Mouse (Mus musculus): ENCODE results near the gene Brinp2.

Brinp2 gene

DNA sequence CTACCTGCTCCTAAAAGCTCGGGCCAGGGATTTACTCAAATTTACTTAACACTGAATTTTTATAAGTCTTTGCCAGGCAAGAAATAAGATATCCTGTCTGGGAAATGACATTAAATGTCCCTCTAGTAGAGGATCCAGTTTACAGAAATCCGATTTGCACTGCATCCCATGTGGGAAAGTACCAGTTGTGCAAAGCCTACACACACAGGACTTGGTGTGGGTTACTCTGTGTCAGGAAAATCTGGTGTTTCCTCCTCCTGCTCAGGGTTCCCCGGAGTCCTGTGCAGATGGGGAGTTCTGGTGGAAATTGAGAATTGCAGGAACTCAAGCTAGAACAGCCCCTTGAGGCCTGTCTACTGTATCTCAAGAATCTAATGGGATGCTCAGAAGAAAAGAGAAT lies 70.9 kb downstream of the Brinp2 start:
- no peak for DNase-seq

DNA sequence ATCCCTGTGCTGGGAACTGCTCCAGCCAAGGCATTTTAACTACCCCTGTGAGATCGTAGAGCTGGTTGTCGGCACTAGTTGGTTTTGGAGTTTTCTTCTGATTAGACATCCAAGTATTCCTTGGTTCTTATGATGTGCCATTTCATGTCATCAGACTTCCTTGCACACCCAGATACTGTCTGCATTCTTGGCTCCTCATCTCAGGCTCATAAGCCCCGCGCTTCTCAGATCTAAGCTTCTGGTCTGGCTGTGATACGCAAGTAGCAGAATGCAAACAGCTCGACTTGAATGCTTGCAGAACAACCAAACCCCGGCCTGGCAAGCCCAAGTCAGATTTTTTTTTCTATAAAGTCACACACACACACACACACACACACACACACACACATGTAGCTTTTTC lies 72.3 kb downstream of the Brinp2 start:
- no peak for DNase-seq

DNA sequence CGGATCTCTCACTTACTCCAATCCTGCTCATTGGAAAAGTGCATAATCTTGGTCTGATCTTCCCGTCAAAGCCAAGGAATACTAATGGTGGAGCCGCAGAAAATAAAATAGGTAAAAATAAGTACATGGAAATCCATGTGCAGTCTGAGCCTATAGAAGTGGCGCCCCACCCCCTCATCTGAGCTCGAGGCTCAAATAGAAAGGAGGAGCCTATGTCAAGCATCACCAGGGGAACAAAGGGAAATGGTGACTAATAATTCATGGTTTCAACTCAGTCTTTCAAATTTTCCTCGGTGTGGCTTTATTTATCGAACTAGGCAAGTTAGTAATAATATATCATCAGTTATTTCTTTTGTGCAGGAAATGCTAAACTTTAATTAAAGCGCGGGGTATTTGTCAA lies 84.1 kb downstream of the Brinp2 start:
- no peak for DNase-seq

DNA sequence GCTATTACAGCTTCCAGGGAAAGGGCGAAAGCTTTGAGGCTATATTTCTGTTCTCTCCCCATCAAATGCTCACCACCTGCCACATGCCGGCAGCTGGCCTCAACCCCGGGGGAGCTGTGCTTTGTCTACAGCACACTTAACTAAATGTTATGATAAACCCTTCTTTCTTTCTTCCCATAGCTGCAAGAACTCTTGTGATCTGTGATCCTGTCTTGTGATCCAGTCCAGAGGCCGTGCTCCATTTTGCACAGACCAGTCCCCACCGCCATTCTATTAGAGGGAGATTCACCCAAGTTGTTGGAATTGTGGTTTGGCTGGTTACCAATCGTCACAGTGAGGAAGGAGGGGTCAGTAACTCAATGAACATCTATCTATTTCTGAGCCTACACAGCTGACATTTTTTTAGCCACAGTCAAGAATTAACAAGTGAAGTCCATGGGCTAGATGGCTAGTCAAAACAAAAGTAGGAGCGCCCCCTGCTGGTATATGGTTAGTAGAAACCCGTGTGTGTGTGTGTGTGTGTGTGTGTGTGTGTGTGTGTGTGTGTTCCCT lies 89.0 kb downstream of the Brinp2 start:
- DNase-seq: peak; percentile 3 to 38

DNA sequence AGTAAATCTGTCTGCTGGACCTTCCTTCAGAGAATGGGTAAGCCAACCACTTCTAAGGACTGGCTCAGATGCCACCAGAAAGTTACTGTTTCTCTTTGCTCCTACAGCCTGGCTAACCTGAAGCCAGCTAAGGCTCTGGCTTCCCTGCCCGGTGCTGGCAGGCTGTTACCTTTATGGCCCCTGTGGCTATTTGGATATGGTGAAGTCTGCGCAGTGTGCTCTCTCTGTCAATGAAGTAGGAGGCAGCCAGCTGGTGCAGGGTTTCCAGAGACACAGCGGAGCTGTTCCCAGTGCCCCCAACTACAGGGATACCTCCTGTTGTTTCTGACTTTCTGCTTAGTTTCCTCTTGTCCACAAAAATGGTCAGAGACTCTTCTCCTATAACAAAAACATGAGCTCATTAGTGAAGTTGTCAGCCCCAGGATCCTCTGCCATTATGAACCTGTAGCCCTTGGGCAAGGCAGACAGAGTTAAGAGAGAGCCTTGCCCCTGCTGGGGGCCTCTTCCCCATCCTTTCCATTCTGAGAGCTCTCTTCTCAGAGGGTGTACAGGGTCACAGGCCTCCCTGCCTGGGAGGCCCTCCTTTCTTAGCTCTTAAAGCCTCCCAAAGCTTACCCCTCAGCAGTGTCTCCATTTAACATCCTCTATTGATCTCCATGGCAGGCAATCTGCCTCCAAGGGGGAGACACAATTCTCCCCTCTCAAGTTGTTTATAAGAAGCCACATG lies 89.7 kb downstream of the Brinp2 start:
- no peak for DNase-seq

DNA sequence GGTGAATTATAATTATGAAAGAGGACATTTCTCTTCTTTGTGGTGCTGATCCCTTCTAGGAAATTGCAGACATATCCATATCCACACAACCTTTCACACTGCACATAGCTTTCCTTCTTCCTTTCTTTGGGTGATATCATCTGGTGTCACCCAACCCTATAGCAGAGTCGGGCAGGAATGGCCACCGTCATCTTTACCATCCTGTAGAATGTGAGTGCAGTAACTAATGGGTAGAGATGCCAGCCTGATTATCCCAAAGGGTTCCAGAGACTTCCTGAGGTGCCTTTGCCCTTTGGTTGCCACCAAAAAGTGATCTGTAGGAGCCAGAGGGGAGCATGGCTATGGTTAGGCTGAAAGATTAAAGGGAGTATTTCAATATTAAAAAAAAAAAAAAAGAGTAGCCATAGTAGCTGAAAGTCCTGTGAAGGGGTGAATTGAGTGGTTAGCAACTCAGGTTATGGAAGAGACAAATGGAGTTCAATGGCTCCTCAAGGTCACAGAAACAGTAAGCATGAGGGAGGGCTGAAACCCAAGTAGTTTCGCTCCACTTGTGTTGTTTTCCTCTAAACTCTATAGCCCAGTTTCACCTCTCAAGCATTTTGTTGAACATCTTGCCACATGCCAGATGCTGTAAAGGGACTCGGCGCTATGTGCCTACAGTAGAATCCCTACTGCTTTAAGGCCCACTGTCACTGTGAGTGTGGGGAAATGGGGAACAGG lies 96.5 kb downstream of the Brinp2 start:
- DNase-seq: no peak

DNA sequence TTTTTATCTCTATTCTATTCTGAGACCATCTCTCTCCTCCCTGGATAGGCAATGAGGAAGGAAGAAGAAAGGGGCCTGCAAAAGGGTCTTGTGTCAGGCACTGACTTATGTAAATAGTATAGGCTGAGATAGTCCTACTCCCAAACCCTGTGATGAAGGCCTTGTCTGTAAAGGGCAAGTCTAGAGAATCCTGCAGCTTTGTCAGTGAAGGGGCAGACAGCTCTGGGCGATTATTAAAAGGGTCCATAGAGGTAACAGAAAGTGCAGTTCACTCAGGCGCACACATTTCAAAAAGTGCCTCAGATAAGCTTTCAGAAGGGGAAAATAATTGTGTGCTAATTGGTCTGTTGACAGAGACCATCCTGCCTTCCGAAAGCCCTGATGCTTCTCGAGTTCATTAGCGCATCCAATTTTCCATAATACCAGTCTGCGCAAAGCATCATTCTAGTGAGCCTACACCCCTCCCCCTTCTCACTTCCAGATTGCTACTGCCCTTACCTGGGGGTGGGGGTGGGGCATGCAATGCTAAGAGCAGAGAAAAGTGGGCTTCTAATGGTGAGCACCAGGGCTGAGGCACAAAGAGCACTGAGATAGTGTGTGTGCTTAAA lies 97.3 kb downstream of the Brinp2 start:
- DNase-seq: no peak

DNA sequence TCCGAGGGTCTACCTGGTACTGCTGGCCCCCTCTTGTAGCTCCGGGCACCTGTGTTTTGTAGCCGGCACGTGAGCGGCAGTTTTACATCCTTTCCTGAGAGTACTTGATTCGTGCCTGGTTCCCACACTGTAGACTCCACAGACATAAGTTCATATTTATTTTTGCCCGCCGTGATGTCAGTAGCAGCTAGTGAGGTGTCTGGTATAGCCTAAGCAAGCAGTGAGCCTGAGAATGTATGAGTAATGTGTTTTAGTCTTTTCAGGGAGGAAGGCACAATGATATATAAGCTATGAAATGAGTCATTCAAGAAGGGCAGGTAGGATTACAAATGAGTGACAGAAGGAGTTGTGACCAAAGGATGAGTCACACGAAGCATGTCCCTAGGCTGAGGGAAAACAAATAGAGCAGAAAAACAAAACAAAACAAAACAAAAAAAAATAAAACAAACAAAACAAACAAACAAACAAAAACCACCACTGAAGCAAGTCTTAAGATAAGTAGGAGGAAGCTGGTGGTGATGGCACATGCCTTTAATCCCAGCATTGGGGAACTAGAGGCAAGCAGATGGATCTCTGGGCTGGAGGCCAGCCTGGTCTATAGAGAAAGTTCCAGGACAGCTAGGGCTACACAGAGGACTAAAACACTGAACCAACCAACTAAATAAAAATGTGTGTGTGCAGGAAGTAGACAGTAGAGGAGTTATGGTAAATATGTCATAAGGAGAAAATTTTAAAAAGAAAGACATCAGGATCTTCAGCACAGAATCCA lies 100.0 kb downstream of the Brinp2 start:
- no peak for DNase-seq

DNA sequence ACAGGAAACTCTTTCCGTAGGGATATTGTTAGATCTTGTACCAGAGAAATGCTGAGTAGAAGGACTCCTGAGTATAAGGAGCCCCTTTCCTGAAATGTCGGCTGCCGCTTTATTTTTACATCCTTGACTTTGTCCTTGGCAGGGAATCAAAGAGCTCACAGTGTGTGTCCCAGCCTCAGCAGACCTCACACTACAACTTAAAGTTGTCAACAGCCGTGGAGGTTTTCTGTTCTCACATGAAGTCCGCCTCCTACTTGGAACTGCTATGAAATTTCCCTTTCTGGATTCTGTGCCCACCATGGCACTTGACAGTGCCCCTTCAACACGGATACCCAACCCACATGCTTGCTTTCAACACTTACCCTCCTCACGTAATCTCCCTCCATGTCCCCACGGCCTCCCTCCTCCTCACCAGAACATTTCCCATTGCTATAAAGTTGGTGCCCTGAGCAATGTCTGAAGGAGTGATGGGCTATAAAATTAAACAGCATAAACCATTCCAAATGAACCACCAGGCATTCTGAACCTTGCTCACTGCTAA lies 103.4 kb downstream of the Brinp2 start:
- no peak for DNase-seq

DNA sequence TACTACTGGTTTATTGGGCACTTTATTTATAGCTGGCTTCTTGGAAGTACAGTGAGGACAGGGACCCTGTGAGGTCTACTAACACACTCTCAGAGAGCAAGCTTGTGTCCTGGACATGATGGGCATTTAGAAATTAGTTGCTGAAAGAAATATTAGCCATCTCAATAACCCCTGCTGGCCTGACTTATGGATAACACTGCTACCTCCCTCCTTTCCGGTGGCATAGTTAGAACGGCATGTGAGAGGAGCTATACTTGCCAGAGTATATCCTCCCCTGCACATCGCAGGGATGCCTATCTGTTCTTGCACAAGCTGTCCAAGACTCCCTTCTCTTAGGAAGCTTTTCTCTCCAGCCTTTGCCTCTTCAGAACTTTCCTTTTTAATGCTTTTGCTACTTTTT lies 107.9 kb downstream of the Brinp2 start:
- DNase-seq: no peak

DNA sequence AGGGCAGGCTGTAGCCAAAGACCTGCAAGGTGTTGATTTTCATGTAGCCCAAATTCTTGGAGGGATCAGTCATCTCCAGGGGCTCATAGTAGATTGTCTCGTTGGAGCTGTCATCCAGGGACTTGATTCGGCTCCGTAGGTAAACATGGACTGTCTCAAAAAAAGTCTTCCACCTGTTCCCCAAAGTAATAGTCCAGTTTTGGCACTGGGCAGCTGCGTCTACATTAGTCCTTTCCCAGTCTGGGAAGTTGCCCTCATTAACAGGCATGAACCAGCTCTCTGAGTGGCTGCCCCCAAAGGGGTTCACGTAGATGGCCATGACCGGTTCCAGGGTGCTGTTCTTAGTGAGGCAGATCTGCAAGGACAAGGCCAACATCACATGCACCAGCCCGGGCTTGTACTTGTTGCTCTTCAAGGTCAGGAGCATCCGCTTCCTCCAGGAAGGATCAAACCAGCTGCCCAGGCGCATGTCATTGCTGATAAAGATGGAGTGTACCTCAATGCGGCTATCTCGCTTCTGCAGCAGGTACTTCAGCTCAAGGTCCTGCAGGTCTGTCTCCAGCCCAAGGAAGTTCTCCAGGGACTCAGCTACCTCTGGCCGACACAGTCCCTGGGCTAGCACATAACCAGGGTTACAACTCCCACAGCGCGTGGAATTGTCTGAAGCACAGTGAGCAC lies 109.5 kb downstream of the Brinp2 start:
- no peak for DNase-seq

DNA sequence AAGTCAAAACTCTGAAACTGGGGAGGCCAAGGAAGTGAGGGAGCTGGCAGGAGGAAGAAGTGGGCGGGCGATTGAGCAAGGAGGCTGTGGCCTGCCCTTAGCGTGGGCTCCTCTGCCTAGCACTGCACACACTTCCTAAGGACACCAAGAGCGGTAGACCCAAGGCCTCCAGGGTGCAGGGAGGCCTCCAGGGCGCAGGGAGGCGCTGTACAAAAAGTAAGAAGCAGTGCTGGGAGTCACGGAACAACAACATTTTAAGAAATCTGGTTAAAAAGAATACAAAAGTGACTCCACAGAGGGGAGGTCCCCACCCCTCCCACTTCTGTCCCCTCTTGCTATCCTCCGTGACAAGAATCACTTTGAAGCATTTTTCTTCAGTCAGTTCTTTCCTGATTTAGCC lies 110.6 kb downstream of the Brinp2 start:
- DNase-seq: no peak

DNA sequence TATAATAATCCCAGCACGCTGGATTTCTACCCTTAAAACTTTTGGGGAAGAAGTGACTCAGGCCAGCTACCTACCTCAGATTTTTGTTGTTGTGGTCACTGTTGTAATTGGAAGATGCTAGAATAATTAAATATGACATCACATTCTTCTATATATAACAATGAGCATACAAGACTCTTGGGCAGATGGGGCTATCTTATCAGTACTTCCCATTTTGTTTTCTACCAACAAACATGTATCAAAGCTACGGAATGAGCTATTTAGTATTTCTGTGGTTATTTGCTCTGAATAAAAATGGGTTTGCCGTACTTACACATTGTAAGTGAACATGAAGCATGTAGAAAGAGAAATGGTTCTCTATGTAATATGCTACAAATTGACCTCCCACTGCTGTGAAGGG lies 112.1 kb downstream of the Brinp2 start:
- no peak for DNase-seq

DNA sequence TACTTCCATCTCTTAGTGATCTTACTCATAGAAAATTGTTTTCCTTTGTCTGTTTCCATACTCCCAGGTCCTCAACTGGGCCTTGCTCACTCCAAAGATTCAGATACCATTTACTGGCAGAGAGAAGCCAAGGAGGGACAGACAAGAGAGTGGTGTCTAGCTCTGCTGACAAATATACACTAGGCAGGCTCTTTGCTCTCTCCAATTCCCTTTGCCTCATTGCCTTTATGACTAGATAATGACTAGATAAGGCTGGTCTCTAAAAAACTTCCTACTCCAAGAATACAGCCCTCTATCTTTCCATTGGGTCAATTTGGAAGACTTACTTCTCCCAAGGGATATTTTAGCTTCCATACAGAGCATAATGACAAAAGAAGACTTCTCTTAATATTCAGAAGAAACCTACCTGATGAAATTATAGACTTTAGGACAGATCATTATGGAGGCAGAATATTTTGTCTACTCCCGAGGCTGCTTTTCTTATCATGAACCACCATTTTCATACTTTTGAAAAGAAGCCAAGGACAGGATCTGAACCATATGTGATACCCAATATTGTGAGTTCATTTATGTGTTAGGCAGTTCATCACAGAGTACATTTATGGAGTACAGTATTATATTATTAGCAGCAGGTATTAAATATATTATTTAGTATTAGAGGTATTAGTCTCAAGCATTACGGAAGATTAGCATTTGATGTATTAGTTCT lies 114.1 kb downstream of the Brinp2 start:
- no peak for DNase-seq

DNA sequence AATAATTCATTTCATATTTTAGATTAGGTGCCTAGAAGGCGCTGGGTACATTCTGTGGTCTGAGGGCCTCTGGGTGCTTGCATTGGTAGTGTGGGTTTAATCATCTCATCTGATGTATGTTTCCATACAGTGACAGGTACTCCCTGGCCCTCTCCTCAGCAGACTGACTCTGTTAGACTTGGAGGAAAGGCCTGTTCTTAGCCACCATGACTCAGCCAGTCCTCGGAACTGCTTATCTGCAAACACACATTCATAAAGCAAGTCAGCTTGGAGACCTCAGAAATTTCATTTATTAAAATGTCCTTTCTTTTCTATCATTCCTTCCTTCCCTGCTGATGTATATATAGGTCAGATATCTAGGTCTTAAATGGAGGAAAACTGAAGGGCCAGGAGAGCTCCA lies 116.3 kb downstream of the Brinp2 start:
- no peak for DNase-seq

DNA sequence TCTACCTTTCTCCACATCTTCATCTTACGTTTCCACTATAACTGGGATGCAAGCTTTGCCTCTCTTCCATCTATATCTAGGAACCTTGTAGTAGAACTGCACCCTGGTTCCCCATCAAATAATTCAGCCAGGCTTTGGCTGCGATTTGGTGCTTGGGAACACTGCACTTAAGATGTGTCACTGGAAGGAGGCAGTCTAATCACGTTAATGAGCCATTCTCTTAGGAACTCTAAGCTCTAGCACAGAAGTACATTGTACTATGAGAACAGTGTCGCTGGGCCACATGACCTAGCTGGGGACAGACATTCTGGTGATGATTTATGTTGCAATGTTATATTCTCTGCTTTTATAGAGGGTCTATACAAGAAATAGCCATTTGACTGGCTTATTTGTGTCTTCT lies 117.4 kb downstream of the Brinp2 start:
- DNase-seq: no peak

DNA sequence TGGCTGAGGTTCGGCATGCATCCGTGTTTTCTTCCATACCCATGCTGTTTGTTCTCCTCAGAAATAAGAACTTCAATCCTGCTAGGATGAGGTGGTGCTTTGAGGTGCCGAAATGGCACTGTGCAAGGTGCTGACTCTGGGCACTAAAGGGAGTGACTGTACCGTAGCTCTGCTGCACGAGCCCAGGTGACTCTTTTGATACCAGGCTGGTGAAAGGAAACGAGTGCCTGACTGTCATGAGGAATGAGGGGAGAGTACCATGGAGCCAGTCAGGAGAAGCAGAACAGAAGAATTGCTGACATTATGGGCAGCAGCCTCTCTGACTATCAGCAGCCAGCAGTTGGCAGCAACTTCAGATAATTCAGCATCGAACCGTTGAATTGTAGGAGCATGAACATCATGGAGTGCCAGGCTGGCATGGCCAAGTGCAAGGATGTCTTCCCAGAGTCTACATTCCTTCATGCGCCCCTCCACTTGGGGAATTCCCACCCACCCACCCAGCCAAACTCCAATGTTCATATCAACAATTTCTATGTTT lies 127.4 kb downstream of the Brinp2 start:
- DNase-seq: no peak

DNA sequence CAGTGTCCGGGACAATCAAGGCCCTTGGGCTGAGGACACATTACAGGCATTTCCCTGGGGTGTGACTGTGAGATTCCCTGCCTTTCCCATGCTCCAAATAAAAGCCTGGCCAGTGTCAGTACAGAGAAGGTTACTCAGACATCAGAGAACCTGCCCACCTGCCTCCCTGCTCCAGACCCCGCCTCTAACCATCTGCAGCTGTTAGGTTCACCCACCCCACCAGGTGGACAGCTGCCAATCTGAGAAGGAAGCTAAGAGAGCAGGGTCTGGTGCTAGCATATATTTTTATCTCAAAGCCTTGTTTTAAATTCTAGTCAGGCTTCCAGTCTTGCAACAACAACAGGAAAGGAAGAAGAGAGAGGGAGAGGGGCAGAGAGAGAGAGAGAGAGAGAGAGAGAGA lies 128.9 kb downstream of the Brinp2 start:
- DNase-seq: no peak

DNA sequence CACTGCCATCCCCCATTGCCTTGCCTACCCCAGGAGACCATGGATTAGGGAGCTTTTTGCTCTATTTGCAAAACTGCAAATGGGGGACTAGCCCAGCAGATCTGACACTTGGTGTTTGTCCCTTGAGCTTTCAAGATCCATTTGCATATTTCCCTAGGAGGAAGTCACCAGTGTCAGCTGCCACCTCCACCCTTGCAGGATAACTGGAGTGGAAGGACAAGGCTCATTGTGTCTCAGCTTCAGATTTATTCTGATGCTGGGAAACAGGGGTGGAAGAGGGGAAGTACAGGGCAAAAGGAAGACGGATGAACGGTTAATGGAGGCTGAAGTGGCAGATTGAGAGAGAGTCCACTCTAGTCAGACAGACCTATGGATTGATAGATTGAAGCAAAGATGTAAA lies 129.4 kb downstream of the Brinp2 start:
- no peak for DNase-seq

DNA sequence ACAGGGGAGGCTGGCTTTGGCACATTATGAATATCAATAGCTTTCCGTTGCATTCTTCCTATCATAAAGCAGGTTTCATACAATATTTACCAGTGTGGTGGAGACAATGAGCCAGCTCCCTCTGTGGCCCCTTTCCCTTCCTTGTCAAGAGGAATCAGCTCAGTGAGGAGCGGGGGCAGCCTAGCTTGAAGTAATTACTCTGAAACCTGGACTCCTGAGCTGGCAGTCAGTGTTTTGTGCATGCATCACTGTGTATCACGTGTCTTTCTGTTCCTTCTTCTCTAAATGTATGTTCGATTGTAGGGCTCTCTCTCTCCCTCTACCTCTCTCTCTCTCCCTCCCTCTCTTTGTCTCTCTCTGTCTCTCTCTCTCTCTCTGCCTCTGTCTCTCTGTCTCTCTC lies 135.1 kb downstream of the Brinp2 start:
- no peak for DNase-seq

DNA sequence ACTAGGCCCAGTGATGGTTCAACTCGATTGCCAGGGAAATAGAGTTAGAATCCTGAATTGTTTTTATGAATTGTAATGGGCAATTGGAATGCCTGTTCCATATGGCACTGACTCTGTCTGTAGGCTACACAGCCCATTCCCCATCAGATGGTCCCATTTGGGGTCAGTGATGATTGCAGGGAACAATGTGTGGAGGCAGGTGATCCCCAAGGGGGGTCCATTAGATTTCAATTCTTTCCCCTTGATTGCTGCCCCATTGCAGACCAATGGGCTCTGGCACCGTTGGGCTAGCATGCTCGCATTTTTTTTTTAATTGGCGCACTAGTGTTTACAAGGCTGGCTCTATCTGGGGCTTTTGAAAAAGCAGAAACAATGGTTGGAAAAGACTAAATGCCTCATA lies 136.0 kb downstream of the Brinp2 start:
- no peak for DNase-seq

Measured in kidney, adult 8-10 months (tissue).